Mouse (Mus musculus) mature B cell (primary cell): Measurements from ENCODE around the gene Abtb2.

ENCODE experiments used
- in situ Hi-C: fragments of 300-500 bp; cut with MboI; formaldehyde crosslinking; loops from 2 replicates; pipeline ENCODE4 v1.14.3; 2019

The Abtb2 gene

GRCm38 (mm10) chr2:103581369-103581897 is 15.3 kb downstream of the Abtb2 start:
- in situ Hi-C loops, result no loop called here

GRCm38 (mm10) chr2:103583316-103583715 is 17.2 kb downstream of the Abtb2 start:
- in situ Hi-C loops, result no loop called here

GRCm38 (mm10) chr2:103584093-103584492 is 18.0 kb downstream of the Abtb2 start:
- in situ Hi-C loops, result no loop called here

- in situ Hi-C loops, result no loop called here
These were observed 20.3 kb downstream of the Abtb2 start for GRCm38 (mm10) chr2:103586423-103586822.

GRCm38 (mm10) chr2:103588776-103589175 is 22.7 kb downstream of the Abtb2 start:
- in situ Hi-C loops, result no loop called here

- in situ Hi-C loops, result no loop called here
These were observed 23.3 kb downstream of the Abtb2 start for GRCm38 (mm10) chr2:103589400-103589799.

- in situ Hi-C loops, result no loop called here
These were observed 24.5 kb downstream of the Abtb2 start for GRCm38 (mm10) chr2:103590645-103591044.

- in situ Hi-C loops, result no loop called here
These were observed 25.9 kb downstream of the Abtb2 start for GRCm38 (mm10) chr2:103591742-103592590.

- in situ Hi-C loops, result no loop called here
These were observed 26.4 kb downstream of the Abtb2 start for GRCm38 (mm10) chr2:103592591-103592929.

- in situ Hi-C loops, result no loop called here
These were observed 28.5 kb downstream of the Abtb2 start for GRCm38 (mm10) chr2:103594592-103595011.

GRCm38 (mm10) chr2:103595028-103595651 is 29.0 kb downstream of the Abtb2 start:
- in situ Hi-C loops, result no loop called here

- in situ Hi-C loops, result no loop called here
These were observed 33.2 kb downstream of the Abtb2 start for GRCm38 (mm10) chr2:103599296-103599695.

GRCm38 (mm10) chr2:103600165-103600891 is 34.2 kb downstream of the Abtb2 start:
- in situ Hi-C loops, result no loop called here

GRCm38 (mm10) chr2:103601126-103601525 is 35.0 kb downstream of the Abtb2 start:
- in situ Hi-C loops, result no loop called here

- in situ Hi-C loops, result no loop called here
These were observed 35.4 kb downstream of the Abtb2 start for GRCm38 (mm10) chr2:103601531-103601930.

GRCm38 (mm10) chr2:103603209-103603608 is 37.1 kb downstream of the Abtb2 start:
- in situ Hi-C loops, result no loop called here

GRCm38 (mm10) chr2:103603869-103604268 is 37.8 kb downstream of the Abtb2 start:
- in situ Hi-C loops, result no loop called here

- in situ Hi-C loops, result no loop called here
These were observed 39.8 kb downstream of the Abtb2 start for GRCm38 (mm10) chr2:103605805-103606498.

GRCm38 (mm10) chr2:103607926-103608325 is 41.8 kb downstream of the Abtb2 start:
- in situ Hi-C loops, result no loop called here

- in situ Hi-C loops, result no loop called here
These were observed 42.8 kb downstream of the Abtb2 start for GRCm38 (mm10) chr2:103608947-103609346.

GRCm38 (mm10) chr2:103609499-103609898 is 43.4 kb downstream of the Abtb2 start:
- in situ Hi-C loops, result no loop called here
